In the genomic region with DNA sequence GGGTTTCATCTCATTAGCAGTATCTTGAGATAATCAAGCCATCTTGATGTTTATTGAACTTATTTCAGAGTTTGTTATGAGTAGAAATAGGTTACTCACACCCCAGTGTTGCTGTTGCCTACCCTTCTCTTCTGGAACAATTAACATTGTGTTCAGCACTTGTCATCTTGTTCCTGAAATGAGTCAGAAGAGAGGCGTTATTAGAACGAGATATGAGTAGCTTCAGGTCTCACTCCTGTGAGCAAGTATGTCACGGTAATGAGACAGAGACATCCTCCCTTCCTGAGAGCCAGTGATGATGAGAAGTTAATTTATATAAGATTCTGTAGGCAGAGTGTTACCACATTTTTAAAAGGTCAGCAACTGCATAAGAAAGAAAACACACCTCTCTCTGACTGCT, we compare ENCODE assay signal across 24 mouse cellular contexts. TPM values are rescaled to one million over a fixed set of nuclear protein-coding genes. Genes with fewer than 3 reads are reported as not detected.
A peak's percentile ranks its signal among the peaks of the same experiment; 100 is the strongest.
DNase-seq lines count a peak whose midpoint lies in the region; ATAC-seq and TF ChIP-seq lines count a peak whose summit lies in the region.
"Had no signal": no experiment of that assay in that cellular context is flagged by ENCODE, and none has a peak within 500 bp of the region (broad histone marks: within the 10 kb centered on the region; RNA-seq: fewer than 3 reads in every experiment).

No protein-coding gene starts in this region.

- H3K4me1 ChIP-seq in kidney, embryonic 15.5 days = peaks cover 31% of the 10 kb centered on the region
- peaks cover 21% of the 10 kb centered on the region for H3K4me1 ChIP-seq in kidney, embryonic 16.5 days (ENCODE audit: insufficient read depth, low read length)
- H3K4me1 ChIP-seq in liver, embryonic 12.5 days = peaks cover 65% of the 10 kb centered on the region
- H3K4me1 ChIP-seq in midbrain, embryonic 15.5 days = 0 out of 2 replicates have a peak, but pooled peaks cover 3% of the 10 kb centered on the region

- in situ Hi-C loops in Patski (cut with MboI; ENCODE audit: low pct_unique_long_range_greater_than_20kb) = no loop called here

- 43% methylated on average over 3 of the region's 3 CpGs for WGBS in kidney, embryonic 15.5 days
- 31% methylated on average over 3 of the region's 3 CpGs for WGBS in kidney, embryonic 16.5 days
- 23% methylated on average over 3 of the region's 3 CpGs for WGBS in liver, embryonic 12.5 days (ENCODE audit: insufficient replicate concordance)
- WGBS in midbrain, embryonic 15.5 days = 84% methylated on average over 3 of the region's 3 CpGs

- POLR2A ChIA-PET in Patski (lab: Charles Lee) = no interaction called here

- H3K4me3 ChIP-seq in kidney, embryonic 15.5 days (replicated peaks) = no peak overlapping the region
- no peak overlapping the region for H3K4me3 ChIP-seq in kidney, embryonic 16.5 days (ENCODE audit: low read length)
- no peak overlapping the region for H3K4me3 ChIP-seq in liver, embryonic 12.5 days
- no peak overlapping the region for H3K4me3 ChIP-seq in midbrain, embryonic 15.5 days
- H3K4me3 ChIP-seq: embryonic facial prominence, embryonic 13.5 days; hindbrain, embryonic 15.5 days; left cerebral cortex, adult 2 months; myocyte; neural tube, embryonic 15.5 days had no signal

- no peaks in the 10 kb centered on the region for H3K36me3 ChIP-seq in kidney, embryonic 15.5 days
- H3K36me3 ChIP-seq in kidney, embryonic 16.5 days (ENCODE audit: insufficient read depth, low read length) = no peaks in the 10 kb centered on the region
- no peaks in the 10 kb centered on the region for H3K36me3 ChIP-seq in liver, embryonic 12.5 days
- no peaks in the 10 kb centered on the region for H3K36me3 ChIP-seq in midbrain, embryonic 15.5 days (replicated peaks)
- H3K36me3 ChIP-seq: embryonic facial prominence, embryonic 13.5 days; hindbrain, embryonic 15.5 days; neural tube, embryonic 15.5 days had no signal

- H3K9me3 ChIP-seq in kidney, embryonic 15.5 days (replicated peaks) = no peaks in the 10 kb centered on the region
- no peaks in the 10 kb centered on the region for H3K9me3 ChIP-seq in kidney, embryonic 16.5 days (ENCODE audit: low read length)
- no peaks in the 10 kb centered on the region for H3K9me3 ChIP-seq in liver, embryonic 12.5 days (replicated peaks)
- no peaks in the 10 kb centered on the region for H3K9me3 ChIP-seq in midbrain, embryonic 15.5 days
- H3K9me3 ChIP-seq: embryonic facial prominence, embryonic 13.5 days; hindbrain, embryonic 15.5 days; neural tube, embryonic 15.5 days had no signal

- no peaks in the 10 kb centered on the region for H3K27me3 ChIP-seq in kidney, embryonic 15.5 days
- no peaks in the 10 kb centered on the region for H3K27me3 ChIP-seq in kidney, embryonic 16.5 days (ENCODE audit: insufficient read depth, low read length)
- no peaks in the 10 kb centered on the region for H3K27me3 ChIP-seq in Patski
- no peaks in the 10 kb centered on the region for H3K27me3 ChIP-seq in liver, embryonic 12.5 days (replicated peaks)
- H3K27me3 ChIP-seq in midbrain, embryonic 15.5 days (replicated peaks) = no peaks in the 10 kb centered on the region
- H3K27me3 ChIP-seq: embryonic facial prominence, embryonic 13.5 days; hindbrain, embryonic 15.5 days; neural tube, embryonic 15.5 days had no signal

- ATAC-seq in kidney, embryonic 15.5 days (replicated peaks; ENCODE audit: low FRiP score) = no peak
- ATAC-seq in kidney, embryonic 16.5 days (ENCODE audit: low FRiP score, low TSS enrichment) = no peak
- ATAC-seq in Patski = peak; percentile 60
- ATAC-seq in liver, embryonic 12.5 days = no peak
- ATAC-seq in midbrain, embryonic 15.5 days (replicated peaks) = no peak
- ATAC-seq: forebrain, embryonic 16.5 days had no signal

- no peak overlapping the region for H3K4me2 ChIP-seq in kidney, embryonic 15.5 days
- H3K4me2 ChIP-seq in kidney, embryonic 16.5 days (replicated peaks; ENCODE audit: low read depth, low read length) = no peak overlapping the region
- H3K4me2 ChIP-seq in liver, embryonic 12.5 days = peak overlapping the region; percentile 58
- H3K4me2 ChIP-seq in midbrain, embryonic 15.5 days = no peak overlapping the region
- H3K4me2 ChIP-seq: embryonic facial prominence, embryonic 13.5 days; heart, embryonic 11.5 days; hindbrain, embryonic 15.5 days; neural tube, embryonic 15.5 days had no signal

- peak overlapping the region; percentile 24; the same call in 1 of the 2 replicates for H3K27ac ChIP-seq in kidney, embryonic 15.5 days
- no peak overlapping the region for H3K27ac ChIP-seq in kidney, embryonic 16.5 days (ENCODE audit: low read length)
- H3K27ac ChIP-seq in liver, embryonic 12.5 days = peak overlapping the region; percentile 83
- no peak overlapping the region for H3K27ac ChIP-seq in midbrain, embryonic 15.5 days
- H3K27ac ChIP-seq: embryonic facial prominence, embryonic 13.5 days; hindbrain, embryonic 15.5 days; left cerebral cortex, adult 2 months; neural tube, embryonic 15.5 days had no signal

- CTCF ChIA-PET in Patski (lab: Charles Lee) = interaction anchor here (1.4 kb wide), 1 partner anchor 10 kb away, joined by 4 read pairs; no protein-coding TSS in a partner anchor

- peak; percentile 13 for DNase-seq in Patski (ENCODE audit: low read depth, low spot score)
- DNase-seq in naive thymus-derived CD4-positive, alpha-beta T cell, adult 2 months (ENCODE audit: low read depth) = peak; percentile 6
- no peak for DNase-seq in gastrocnemius, adult 8-10 months (ENCODE audit: low spot score in 2 of 2)
- DNase-seq in thymus, postnatal 10 days (ENCODE audit: low spot score in 2 of 2) = no peak
- DNase-seq: adrenal gland, adult 2 months; cerebellum, postnatal 10 days; kidney, adult 11 months; kidney, postnatal 25 days; left cerebral cortex, postnatal 4 days; lung, postnatal 14 days; midbrain, embryonic 14.5 days; right cerebral cortex, postnatal 14 days; spleen, adult 18-20 months had no signal

- no peak overlapping the region for H3K9ac ChIP-seq in kidney, embryonic 15.5 days
- no peak overlapping the region for H3K9ac ChIP-seq in kidney, embryonic 16.5 days (replicated peaks; ENCODE audit: low read length)
- no peak overlapping the region for H3K9ac ChIP-seq in liver, embryonic 12.5 days
- no peak overlapping the region for H3K9ac ChIP-seq in midbrain, embryonic 15.5 days
- H3K9ac ChIP-seq: embryonic facial prominence, embryonic 13.5 days; hindbrain, embryonic 15.5 days; neural tube, embryonic 15.5 days had no signal

- no peak for TF ChIP-seq CTCF in Patski (IDR thresholded peaks at IDR 0.05)

RNA-seq across cellular contexts. Expression of a gene that starts 56.5 kb away (rescaled TPM):
- polyA plus RNA-seq in kidney, embryonic 15.5 days (2015; fragmentation: Nextera tagmentation; extraction: Ambion mirVana) = 34.9 and 35.6 TPM in 2 replicates
- 35.8 and 38.6 TPM in 2 replicates for polyA plus RNA-seq in kidney, embryonic 16.5 days (2015; fragmentation: Nextera tagmentation; extraction: Ambion mirVana)
- 8.4 TPM for polyA plus RNA-seq in Patski (2021)
- polyA plus RNA-seq in liver, embryonic 12.5 days (2016; fragmentation: Nextera tagmentation; extraction: Ambion mirVana) = 12.8 and 14.8 TPM in 2 replicates
- 1 to 10 TPM; 4.6 to 8.9 (median 6.2) TPM for total RNA-seq in gastrocnemius, adult 8-10 months (2022)
- polyA plus RNA-seq in midbrain, embryonic 15.5 days (2015; fragmentation: Nextera tagmentation; extraction: Ambion mirVana) = 59.7 and 60.1 TPM in 2 replicates

Comparison
In these comparisons a context has a peak if more than half of its experiments do, and no peak if none do; other contexts are left out.
1. H3K27ac ChIP-seq: peak in kidney, embryonic 15.5 days (single experiment) and liver, embryonic 12.5 days (single experiment); none in kidney, embryonic 16.5 days (single experiment) and midbrain, embryonic 15.5 days (single experiment).
2. DNase-seq: peak in Patski (single experiment) and naive thymus-derived CD4-positive, alpha-beta T cell, adult 2 months (single experiment); none in gastrocnemius, adult 8-10 months (0 of 2) and thymus, postnatal 10 days (0 of 2).